Mouse (Mus musculus) liver, postnatal 0 days (tissue): Measurements from ENCODE around the gene Pgm5.

ENCODE experiments used
- CTCF ChIP-seq: sonication (generic); IDR thresholded peaks from 2 replicates; pipeline ENCODE4 v1.5.1; 2016; ENCODE audit warnings: antibody characterized with exemption, low read depth
- EP300 ChIP-seq: IDR thresholded peaks from 2 replicates; pipeline ENCODE4 v1.6.1; 2016; ENCODE audit warnings: antibody characterized with exemption, low read depth, mild to moderate bottlenecking

GRCm38 (mm10) chr19:24701716-24702115 lies 159.9 kb downstream of the Pgm5 start:
- TF ChIP-seq CTCF (peak; percentile 29; the same call in 1 of the 2 replicates), EP300 (no peak)
